Mouse (Mus musculus): Measurements from ENCODE around the gene Foxc2.
"Not testable (repeated sequence)": the region's sequence is repeated elsewhere in the genome, so short reads cannot be mapped to it uniquely, and the experiment has no call there.

Gene Foxc2

GRCm38 (mm10) chr8:121136856-121137255, 20.9 kb downstream of the Foxc2 start:
- no peak for DNase-seq (ENCODE audit: extremely low read depth, insufficient read length, low spot score)

GRCm38 (mm10) chr8:121145457-121146134, 29.6 kb downstream of the Foxc2 start:
- not testable (repeated sequence) for DNase-seq (ENCODE audit: extremely low read depth, insufficient read length, low spot score)

- DNase-seq (ENCODE audit: extremely low read depth, insufficient read length, low spot score), result no peak
Measured at GRCm38 (mm10) chr8:121148573-121149083, 32.7 kb downstream of the Foxc2 start.

- peak; percentile 32 for DNase-seq (ENCODE audit: extremely low read depth, insufficient read length, low spot score)
Measured at GRCm38 (mm10) chr8:121152394-121152793, 36.4 kb downstream of the Foxc2 start.

GRCm38 (mm10) chr8:121156990-121157491, 41.1 kb downstream of the Foxc2 start:
- no peak for DNase-seq (ENCODE audit: extremely low read depth, insufficient read length, low spot score)

- no peak for DNase-seq (ENCODE audit: extremely low read depth, insufficient read length, low spot score)
Measured at GRCm38 (mm10) chr8:121158812-121159211, 42.8 kb downstream of the Foxc2 start.

- DNase-seq (ENCODE audit: extremely low read depth, insufficient read length, low spot score), result no peak
Measured at GRCm38 (mm10) chr8:121161437-121161836, 45.5 kb downstream of the Foxc2 start.

- no peak for DNase-seq (ENCODE audit: extremely low read depth, insufficient read length, low spot score)
Measured at GRCm38 (mm10) chr8:121162413-121162812, 46.4 kb downstream of the Foxc2 start.

GRCm38 (mm10) chr8:121162906-121163695, 47.1 kb downstream of the Foxc2 start:
- DNase-seq (ENCODE audit: extremely low read depth, insufficient read length, low spot score), result no peak

GRCm38 (mm10) chr8:121164017-121164469, 48.1 kb downstream of the Foxc2 start:
- DNase-seq (ENCODE audit: extremely low read depth, insufficient read length, low spot score), result peak; percentile 69

- DNase-seq (ENCODE audit: extremely low read depth, insufficient read length, low spot score), result no peak
Measured at GRCm38 (mm10) chr8:121168033-121168432, 52.1 kb downstream of the Foxc2 start.
